Mouse (Mus musculus) liver, embryonic 14.5 days (tissue): ENCODE results near the gene Gdpd5. TPM values are rescaled to one million over a fixed set of nuclear protein-coding genes. Genes with fewer than 3 reads are reported as not detected.

Source experiments
- ATAC-seq: fragments of 200-750 bp; cut with Nextera tagmentation; 2 replicates; pipeline ENCODE4 v1.8.0; 2017; ENCODE audit warnings: moderate number of reproducible peaks, mild to moderate bottlenecking, moderate library complexity; ENCODE audit not compliant: insufficient read depth
- DNase-seq, 3 experiments: peaks; one replicate each; pipeline ENCODE4 v3.0.0-alpha.2; 2012 to 2013; ENCODE audit warnings: low read depth in 3 of 3, low spot score in 3 of 3
- H3K27ac ChIP-seq: fragments of 300-500 bp; sonication (generic); 2 replicates; pipeline ENCODE4 v1.5.1; 2014; ENCODE audit warnings: moderate library complexity, mild to moderate bottlenecking, control low read depth, inconsistent platforms
- H3K27me3 ChIP-seq: fragments of 300-500 bp; sonication (generic); 2 replicates; pipeline ENCODE4 v1.6.1; 2014; ENCODE audit warnings: mild to moderate bottlenecking, low read length, moderate library complexity; ENCODE audit not compliant: control insufficient read depth, insufficient read depth
- H3K36me3 ChIP-seq: fragments of 300-500 bp; sonication (generic); replicated peaks from 2 replicates; pipeline ENCODE4 v1.6.1; 2014; ENCODE audit warnings: low read depth; ENCODE audit not compliant: control insufficient read depth, insufficient read depth
- H3K4me1 ChIP-seq, 2 experiments: fragments of 200-500 bp in 1 of 2; fragments of 300-500 bp in 1 of 2; sonication (generic) in 1 of 2; replicated peaks; 2 replicates each; pipeline ENCODE4 v1.6.1; 2012 to 2014; ENCODE audit warnings: antibody characterized with exemption in 1 of 2, inconsistent platforms in 1 of 2, low read length in 1 of 2; ENCODE audit not compliant: control insufficient read depth in 2 of 2, insufficient read depth in 2 of 2
- H3K4me2 ChIP-seq: fragments of 300-500 bp; sonication (generic); 2 replicates; pipeline ENCODE4 v1.6.1; 2014; ENCODE audit warnings: low read depth, mild to moderate bottlenecking, control low read depth, moderate library complexity
- H3K4me3 ChIP-seq, 2 experiments: fragments of 200-500 bp in 1 of 2; fragments of 300-500 bp in 1 of 2; sonication (generic) in 1 of 2; 2 replicates each; pipeline ENCODE4 v1.5.1; 2012 to 2014; ENCODE audit warnings: low read depth in 2 of 2, low read length in 2 of 2, mild to moderate bottlenecking in 2 of 2, control low read depth in 1 of 2, inconsistent platforms in 1 of 2, moderate library complexity in 1 of 2; ENCODE audit not compliant: insufficient read depth in 1 of 2
- H3K9ac ChIP-seq: fragments of 300-500 bp; sonication (generic); replicated peaks from 2 replicates; pipeline ENCODE4 v1.6.1; 2014; ENCODE audit warnings: mild to moderate bottlenecking, control low read depth, moderate library complexity
- H3K9me3 ChIP-seq: fragments of 300-500 bp; sonication (generic); 2 replicates; pipeline ENCODE4 v1.6.1; 2016; ENCODE audit warnings: low read length, mixed read lengths; ENCODE audit not compliant: control insufficient read depth
- CTCF ChIP-seq: IDR thresholded peaks from 2 replicates; pipeline ENCODE4 v1.5.1; 2016; ENCODE audit warnings: antibody characterized with exemption, low read depth, control low read depth
- EP300 ChIP-seq: IDR thresholded peaks from 2 replicates; pipeline ENCODE4 v1.6.1; 2016; ENCODE audit warnings: antibody characterized with exemption, low read depth
- WGBS: fragments of 180-500 bp; shearing (Covaris S2); extraction: QIAGEN DNeasy Blood & Tissue Kit; methylation state at CpG from one replicate; pipeline ENCODE4 v1.1.7; 2014; ENCODE audit not compliant: insufficient replicate concordance; 5-methylcytosine and 5-hydroxymethylcytosine counted together
- polyA plus RNA-seq, 2 experiments: library from polyadenylated mRNA; depleted of rRNA in 1 of 2; stranded (reverse) in 1 of 2; unstranded in 1 of 2; fragments of >200 nt; fragmentation: Nextera tagmentation in 1 of 2; extraction: Ambion mirVana in 1 of 2; gene quantifications; 2 replicates each; pipeline versions ENCODE4 v1.2.1 to v1.2.3; 2012 to 2014

The Gdpd5 gene
- polyA plus RNA-seq, 2 experiments: 0.81 to 0.85 TPM

DNA sequence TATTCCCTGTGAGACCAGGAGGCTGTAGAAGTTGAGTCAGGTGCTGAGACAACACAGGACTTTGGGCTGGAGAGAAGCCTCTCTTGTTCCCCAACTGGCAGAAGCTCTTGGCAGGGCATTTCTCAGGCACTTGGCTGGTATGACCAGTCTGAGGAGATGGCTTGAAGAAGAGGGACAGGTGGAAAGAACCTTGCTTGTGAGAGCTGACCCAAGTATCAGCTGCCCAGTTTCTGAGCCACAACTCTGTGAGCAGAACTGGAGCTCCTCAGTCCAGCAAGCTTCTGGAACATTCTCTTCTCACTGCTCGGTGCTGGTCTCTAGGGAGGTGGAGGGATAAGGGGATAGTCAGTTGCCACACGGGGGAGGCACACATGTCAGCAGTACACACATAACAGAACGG lies 38.1 kb downstream of the Gdpd5 start:
- Histone ChIP-seq H3K4me2 (no peak overlapping the region), H3K9ac (no peak overlapping the region), H3K27me3 (no peaks in the 10 kb centered on the region), H3K4me1 (peaks cover 0 to 4% of the 10 kb centered on the region in 2 experiments; a peak in 1 of 4 replicates), H3K27ac (no peak overlapping the region), H3K9me3 (no peaks in the 10 kb centered on the region), H3K36me3 (no peaks in the 10 kb centered on the region), H3K4me3 (no peak overlapping the region)
- WGBS: 46% methylated on average over 3 of the region's 3 CpGs
- ATAC-seq (no peak), DNase-seq (no peak)
- TF ChIP-seq EP300 (no peak), CTCF (no peak)

DNA sequence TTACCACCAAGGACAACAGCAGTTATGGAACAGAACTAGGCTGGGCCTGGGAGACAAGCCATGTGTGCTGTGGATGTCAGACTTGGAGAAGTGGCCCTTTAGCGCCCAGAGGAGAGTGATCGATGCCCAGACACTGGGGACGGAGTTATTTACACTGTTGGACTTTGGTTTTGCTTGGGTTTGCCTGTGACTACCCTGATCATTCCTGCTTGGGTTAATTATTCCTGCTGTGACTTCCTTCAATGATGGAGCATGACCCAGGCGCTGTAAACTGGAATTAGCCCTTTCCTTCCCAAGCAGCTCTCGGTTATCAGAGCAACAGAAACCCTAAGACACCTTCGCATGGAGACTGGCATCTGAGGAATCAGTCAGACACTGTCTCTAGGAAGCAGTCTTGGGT lies 39.8 kb downstream of the Gdpd5 start:
- TF ChIP-seq CTCF: no peak
- TF ChIP-seq EP300: no peak
- ATAC-seq: no peak
- 60% methylated on average over 6 of the region's 6 CpGs for WGBS

DNA sequence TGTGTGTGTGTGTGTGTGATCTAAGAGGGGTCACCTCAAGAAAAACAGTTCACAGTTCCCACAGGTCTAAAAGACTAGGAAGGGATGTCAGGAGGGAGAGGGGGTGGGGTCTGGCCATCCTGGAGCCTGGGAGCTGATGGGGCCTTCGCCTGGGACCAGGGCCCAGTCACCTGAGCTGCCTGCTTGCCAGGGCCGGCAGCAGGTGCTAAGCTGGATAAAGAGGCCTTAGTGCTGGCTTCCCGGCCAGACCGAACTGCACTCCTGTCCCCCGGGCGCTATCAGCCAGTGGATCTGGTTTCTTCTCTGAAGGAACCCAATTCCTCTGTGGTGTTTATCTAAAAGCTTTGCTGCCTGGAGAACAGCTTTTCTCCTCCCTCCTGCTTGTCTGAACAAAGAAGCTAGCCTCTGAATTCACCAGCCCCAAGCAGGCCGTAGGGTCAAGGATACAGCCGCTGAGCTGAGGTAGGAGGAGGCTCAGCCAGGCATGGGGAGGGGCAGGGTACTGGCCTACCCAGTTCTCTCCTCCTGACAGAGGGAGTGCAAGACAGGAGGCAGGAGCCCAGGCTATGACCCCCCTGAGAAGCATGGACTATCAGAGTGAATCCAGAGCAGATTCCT lies 43.4 kb downstream of the Gdpd5 start:
- DNase-seq: no peak
- Histone ChIP-seq H3K27me3 (no peaks in the 10 kb centered on the region), H3K4me1 (peaks cover 0 to 4% of the 10 kb centered on the region in 2 experiments; a peak in 1 of 4 replicates), H3K9ac (no peak overlapping the region), H3K4me3 (no peak overlapping the region), H3K4me2 (no peak overlapping the region), H3K9me3 (no peaks in the 10 kb centered on the region), H3K27ac (no peak overlapping the region), H3K36me3 (no peaks in the 10 kb centered on the region)
- TF ChIP-seq EP300 (no peak), CTCF (no peak)
- WGBS: 43% methylated on average over 8 of the region's 8 CpGs
- ATAC-seq: no peak

More for the DNA sequence above, 39.8 kb downstream of the Gdpd5 start:
- H3K4me2 ChIP-seq: no peak overlapping the region
- H3K9me3 ChIP-seq: no peaks in the 10 kb centered on the region
- H3K36me3 ChIP-seq: no peaks in the 10 kb centered on the region
- no peak for DNase-seq
- no peaks in the 10 kb centered on the region for H3K27me3 ChIP-seq
- H3K27ac ChIP-seq: no peak overlapping the region
- H3K4me3 ChIP-seq: no peak overlapping the region
- H3K9ac ChIP-seq: no peak overlapping the region
- peaks cover 0 to 4% of the 10 kb centered on the region in 2 experiments; a peak in 1 of 4 replicates for H3K4me1 ChIP-seq

DNA sequence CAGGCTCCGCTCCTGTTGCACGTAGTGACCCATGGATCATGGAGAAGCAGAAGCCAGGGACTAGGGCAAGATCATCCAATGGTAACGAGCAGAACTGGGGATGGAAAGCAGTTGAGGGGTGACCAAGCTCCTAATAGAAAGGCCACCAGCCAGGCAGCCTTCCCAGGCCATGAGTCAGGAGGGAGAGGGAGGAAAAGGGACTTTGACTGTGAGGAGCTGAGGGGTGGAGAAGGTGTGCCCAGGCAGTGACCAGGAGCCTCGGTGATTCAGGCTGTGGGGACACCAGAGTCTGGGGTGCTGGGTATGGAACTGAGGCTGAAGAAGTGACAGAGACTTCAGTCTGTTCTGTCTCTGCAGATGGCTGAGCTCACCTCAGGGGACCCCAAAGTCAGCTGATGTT lies 44.5 kb downstream of the Gdpd5 start:
- no peak for ATAC-seq
- WGBS: 63% methylated on average over 4 of the region's 4 CpGs

DNA sequence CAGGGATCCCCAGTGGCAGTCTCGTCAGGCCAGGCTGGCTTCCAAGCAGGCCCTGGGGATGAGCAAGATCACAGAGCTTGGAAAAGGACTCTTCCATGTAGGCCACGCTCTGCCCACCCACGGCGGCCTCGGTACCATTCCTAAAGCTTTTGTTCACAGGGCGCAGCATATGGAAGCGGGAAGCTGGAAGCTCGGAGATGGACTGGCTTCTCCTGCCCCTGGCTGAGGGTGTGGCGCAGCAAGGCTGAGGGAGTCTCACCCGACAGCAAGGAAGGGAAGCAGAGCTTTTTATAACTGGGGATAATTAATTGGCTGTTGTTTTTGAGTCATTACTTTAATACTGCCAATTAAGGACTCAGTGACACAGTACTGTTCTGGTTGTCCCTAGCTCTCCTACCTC lies 45.8 kb downstream of the Gdpd5 start:
- DNase-seq (no peak), ATAC-seq (no peak)
- no peak overlapping the region for H3K9ac ChIP-seq
- WGBS: 68% methylated on average over 10 of the region's 10 CpGs
- H3K4me2 ChIP-seq: no peak overlapping the region
- no peak overlapping the region for H3K4me3 ChIP-seq
- no peak for TF ChIP-seq CTCF
- TF ChIP-seq EP300: no peak
- no peaks in the 10 kb centered on the region for H3K27me3 ChIP-seq
- H3K36me3 ChIP-seq: no peaks in the 10 kb centered on the region
- no peak overlapping the region for H3K27ac ChIP-seq
- H3K9me3 ChIP-seq: no peaks in the 10 kb centered on the region
- H3K4me1 ChIP-seq: no peaks in the 10 kb centered on the region

More for the DNA sequence above, 44.5 kb downstream of the Gdpd5 start:
- Histone ChIP-seq H3K36me3 (no peaks in the 10 kb centered on the region), H3K4me2 (no peak overlapping the region), H3K27me3 (no peaks in the 10 kb centered on the region), H3K4me3 (no peak overlapping the region), H3K9me3 (no peaks in the 10 kb centered on the region), H3K9ac (no peak overlapping the region), H3K27ac (no peak overlapping the region), H3K4me1 (peaks cover 0 to 4% of the 10 kb centered on the region in 2 experiments; a peak in 1 of 4 replicates)
- no peak for DNase-seq
- TF ChIP-seq CTCF (no peak), EP300 (no peak)
